Mouse (Mus musculus): ENCODE results near the gene Cldn34c4.

The Cldn34c4 gene

DNA sequence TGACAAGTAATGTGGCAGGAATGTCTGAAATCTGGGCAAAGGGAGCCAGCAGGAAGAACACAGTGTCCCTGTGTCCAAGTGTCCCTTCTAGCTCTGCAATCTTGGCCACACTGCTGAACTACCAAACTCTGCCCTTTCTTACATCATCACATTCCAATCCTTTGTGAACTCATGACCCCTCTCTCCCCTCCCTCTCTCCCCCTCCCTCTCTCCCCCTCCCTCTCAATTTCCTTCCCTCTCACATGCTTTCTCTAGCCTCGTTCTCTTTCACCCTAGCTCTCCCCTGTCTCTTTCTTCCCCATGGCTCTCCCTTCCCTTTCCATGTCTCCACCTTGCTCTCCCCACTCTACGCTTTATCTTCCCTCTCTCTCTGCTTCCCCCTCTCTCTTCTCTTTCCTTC, at the start of gene Cldn34c4:
TSS of gene Cldn34c4 (minus strand) at position 101 of the 400 bp plus-strand sequence.
- DNase-seq (ENCODE audit: low read depth, low spot score): no peak

DNA sequence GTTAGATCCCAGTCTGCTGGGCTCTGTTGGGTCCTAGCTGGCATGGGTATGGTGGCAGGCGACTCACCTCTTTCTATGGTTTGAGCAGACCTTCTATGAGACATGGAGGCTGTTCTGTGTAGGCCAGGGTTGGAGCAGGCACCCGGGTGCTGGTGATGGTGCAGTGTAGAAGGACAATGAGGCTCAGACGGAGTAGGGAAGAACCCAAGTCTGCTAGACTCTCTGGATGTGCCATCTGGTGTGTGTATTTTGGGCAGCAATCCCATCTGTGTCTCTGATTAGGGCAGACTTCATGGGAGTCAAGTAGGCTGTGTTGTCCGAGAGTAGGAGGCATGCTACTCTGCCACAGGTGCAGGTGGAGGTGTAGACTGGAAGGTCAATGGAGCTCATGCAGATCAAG, 10.7 kb upstream of the Cldn34c4 start:
- DNase-seq (ENCODE audit: low read depth, low spot score): no peak

Data from CD4-positive, CD25-positive, alpha-beta regulatory T cell, adult 2 months (primary cell).